In genomic region chr7:80369967-80370431, GRCm38 (mm10) we compare ENCODE assay signal across 8 mouse cellular contexts. TPM values are rescaled to one million over a fixed set of nuclear protein-coding genes. Genes with fewer than 3 reads are reported as not detected.
DNase-seq lines count a peak whose midpoint lies in the region; ATAC-seq and TF ChIP-seq lines count a peak whose summit lies in the region.

No protein-coding gene starts in this region.

- H3K4me2 ChIP-seq in hindbrain, postnatal 0 days (ENCODE audit: low read depth, low read length): peak overlapping the region; percentile 82
- H3K4me2 ChIP-seq in midbrain, embryonic 16.5 days (ENCODE audit: low read length): peak overlapping the region; percentile 66

- H3K4me3 ChIP-seq in lung, adult 2 months (replicated peaks; ENCODE audit: extremely low read depth, low read depth, low read length): peak overlapping the region; percentile 53
- H3K4me3 ChIP-seq in hindbrain, postnatal 0 days (ENCODE audit: low read length): peak overlapping the region; percentile 96
- H3K4me3 ChIP-seq in midbrain, embryonic 16.5 days (ENCODE audit: low read depth, low read length): peak overlapping the region; percentile 86

- no peak for DNase-seq in lung, adult 2 months
- DNase-seq in lung, postnatal 4 days: no peak
- DNase-seq in brain, adult 2 months (ENCODE audit: low read depth, low spot score): peak; percentile 51
- no peak for DNase-seq in hindbrain, postnatal 0 days (ENCODE audit: low spot score)
- no peak for DNase-seq in layer of hippocampus, adult 18-20 months (ENCODE audit: low spot score in 2 of 2)
- no peak for DNase-seq in layer of hippocampus, postnatal 10 days (ENCODE audit: low spot score in 2 of 2)
- no peak for DNase-seq in kidney, postnatal 14 days

- ATAC-seq in hindbrain, postnatal 0 days: no peak
- ATAC-seq in midbrain, embryonic 16.5 days: no peak; the same call in 1 of the 2 replicates

- TF ChIP-seq CTCF in lung, adult 2 months (IDR thresholded peaks at IDR 0.05; ENCODE audit: insufficient read depth, low read length): no peak
- TF ChIP-seq CTCF in hindbrain, postnatal 0 days (IDR thresholded peaks at IDR 0.05; ENCODE audit: low read depth): no peak

- no peak for TF ChIP-seq POLR2A in lung, adult 2 months (IDR thresholded peaks at IDR 0.05; ENCODE audit: borderline replicate concordance, extremely low read depth, low read depth, low read length)

- H3K27me3 ChIP-seq in hindbrain, postnatal 0 days (ENCODE audit: insufficient read depth, low read length): no peaks in the 10 kb centered on the region
- no peaks in the 10 kb centered on the region for H3K27me3 ChIP-seq in midbrain, embryonic 16.5 days (ENCODE audit: control insufficient read depth, insufficient read depth, low read depth, low read length)

- H3K36me3 ChIP-seq in hindbrain, postnatal 0 days (ENCODE audit: insufficient read depth, low read length): peaks cover 20% of the 10 kb centered on the region
- peaks cover 21% of the 10 kb centered on the region for H3K36me3 ChIP-seq in midbrain, embryonic 16.5 days (ENCODE audit: control insufficient read depth, insufficient read depth, low read length)

- 24% methylated on average over 4 of the region's 4 CpGs for WGBS in lung, adult 2 months
- 42% methylated on average over 4 of the region's 4 CpGs for whole genome bisulfite sequencing in hindbrain, postnatal 0 days
- 55% methylated on average over 4 of the region's 4 CpGs for WGBS in midbrain, embryonic 16.5 days

- H3K4me1 ChIP-seq in lung, adult 2 months (ENCODE audit: control insufficient read depth, insufficient read depth, low read length): peaks cover 11% of the 10 kb centered on the region
- H3K4me1 ChIP-seq in hindbrain, postnatal 0 days (ENCODE audit: insufficient read depth, low read length): peaks cover 9% of the 10 kb centered on the region
- peaks cover 14% of the 10 kb centered on the region for H3K4me1 ChIP-seq in midbrain, embryonic 16.5 days (ENCODE audit: control insufficient read depth, insufficient read depth, low read length)

- peak overlapping the region; percentile 83; the same call in 1 of the 2 replicates for H3K27ac ChIP-seq in hindbrain, postnatal 0 days
- peak overlapping the region; percentile 87 for H3K27ac ChIP-seq in midbrain, embryonic 16.5 days (ENCODE audit: low read length)

- no peaks in the 10 kb centered on the region for H3K9me3 ChIP-seq in hindbrain, postnatal 0 days (ENCODE audit: low read length)
- H3K9me3 ChIP-seq in midbrain, embryonic 16.5 days (replicated peaks; ENCODE audit: control insufficient read depth, low read length, poor library complexity, severe bottlenecking): no peaks in the 10 kb centered on the region

- H3K9ac ChIP-seq in hindbrain, postnatal 0 days (replicated peaks; ENCODE audit: low read length): peak overlapping the region; percentile 92
- H3K9ac ChIP-seq in midbrain, embryonic 16.5 days (ENCODE audit: low read depth, low read length): peak overlapping the region; percentile 95

RNA-seq across cellular contexts. Expression of gene Man2a2, which starts 1.2 kb away (rescaled TPM):
- 93.7 and 96.3 TPM in 2 replicates for polyA plus RNA-seq in lung, adult 2 months (2012; rRNA removed)
- total RNA-seq in hindbrain, postnatal 0 days (2014; rRNA removed): 55.5 and 61.3 TPM in 2 replicates
- polyA plus RNA-seq in hindbrain, postnatal 0 days (2015; fragmentation: Nextera tagmentation; extraction: Ambion mirVana): 14.2 and 15.7 TPM in 2 replicates
- polyA plus RNA-seq in midbrain, embryonic 16.5 days (2015; fragmentation: Nextera tagmentation; extraction: Ambion mirVana): 25.2 and 25.8 TPM in 2 replicates
- total RNA-seq in layer of hippocampus, adult 18-20 months (2021): 100 to 1,000 TPM; 164 TPM
- total RNA-seq in layer of hippocampus, postnatal 10 days (2021): 100 to 1,000 TPM; 106 to 115 TPM

RNA-seq across cellular contexts. Expression of gene Fes, which starts 17.7 kb away (rescaled TPM):
- 51.4 and 60.1 TPM in 2 replicates for polyA plus RNA-seq in lung, adult 2 months (2012; rRNA removed)
- total RNA-seq in hindbrain, postnatal 0 days (2014; rRNA removed): 10.3 and 16.1 TPM in 2 replicates
- polyA plus RNA-seq in hindbrain, postnatal 0 days (2015; fragmentation: Nextera tagmentation; extraction: Ambion mirVana): 4.9 and 5.6 TPM in 2 replicates
- polyA plus RNA-seq in midbrain, embryonic 16.5 days (2015; fragmentation: Nextera tagmentation; extraction: Ambion mirVana): 2.7 and 3.4 TPM in 2 replicates
- total RNA-seq in layer of hippocampus, adult 18-20 months (2021): 1 to 10 TPM; 5.2 to 6.0 TPM
- total RNA-seq in layer of hippocampus, postnatal 10 days (2021): 10 to 100 TPM in 1 of 2 experiments, 1 to 10 TPM in 1; 5.2 to 10.6 TPM

RNA-seq across cellular contexts. Expression of gene Hddc3, which starts 27.1 kb away (rescaled TPM):
- polyA plus RNA-seq in lung, adult 2 months (2012; rRNA removed): 20.4 and 26.9 TPM in 2 replicates
- total RNA-seq in hindbrain, postnatal 0 days (2014; rRNA removed): 30.1 and 32.2 TPM in 2 replicates
- polyA plus RNA-seq in hindbrain, postnatal 0 days (2015; fragmentation: Nextera tagmentation; extraction: Ambion mirVana): 13.9 and 15.5 TPM in 2 replicates
- polyA plus RNA-seq in midbrain, embryonic 16.5 days (2015; fragmentation: Nextera tagmentation; extraction: Ambion mirVana): 23.3 and 27.7 TPM in 2 replicates
- 10 to 100 TPM; 50.8 to 51.0 TPM for total RNA-seq in layer of hippocampus, adult 18-20 months (2021)
- total RNA-seq in layer of hippocampus, postnatal 10 days (2021): 10 to 100 TPM; 37.2 to 44.9 TPM

RNA-seq across cellular contexts. Expression of gene Unc45a, which starts 29.2 kb away (rescaled TPM):
- 102 and 105 TPM in 2 replicates for polyA plus RNA-seq in lung, adult 2 months (2012; rRNA removed)
- total RNA-seq in hindbrain, postnatal 0 days (2014; rRNA removed): 49.0 and 57.8 TPM in 2 replicates
- 46.6 and 47.8 TPM in 2 replicates for polyA plus RNA-seq in hindbrain, postnatal 0 days (2015; fragmentation: Nextera tagmentation; extraction: Ambion mirVana)
- 61.9 and 62.6 TPM in 2 replicates for polyA plus RNA-seq in midbrain, embryonic 16.5 days (2015; fragmentation: Nextera tagmentation; extraction: Ambion mirVana)
- 10 to 100 TPM; 39.3 to 41.6 TPM for total RNA-seq in layer of hippocampus, adult 18-20 months (2021)
- 10 to 100 TPM; 47.9 to 61.9 TPM for total RNA-seq in layer of hippocampus, postnatal 10 days (2021)

RNA-seq across cellular contexts. Expression of gene Furin, which starts 35.2 kb away (rescaled TPM):
- polyA plus RNA-seq in lung, adult 2 months (2012; rRNA removed): 106 and 114 TPM in 2 replicates
- total RNA-seq in hindbrain, postnatal 0 days (2014; rRNA removed): 25.4 and 25.9 TPM in 2 replicates
- 6.6 and 6.8 TPM in 2 replicates for polyA plus RNA-seq in hindbrain, postnatal 0 days (2015; fragmentation: Nextera tagmentation; extraction: Ambion mirVana)
- polyA plus RNA-seq in midbrain, embryonic 16.5 days (2015; fragmentation: Nextera tagmentation; extraction: Ambion mirVana): 3.9 and 4.1 TPM in 2 replicates
- 10 to 100 TPM; 37.7 to 43.7 TPM for total RNA-seq in layer of hippocampus, adult 18-20 months (2021)
- 10 to 100 TPM; 53.6 to 56.6 TPM for total RNA-seq in layer of hippocampus, postnatal 10 days (2021)
